Mouse (Mus musculus) small intestine, adult 2 months (tissue): ENCODE results near the gene Fsip1. TPM values are rescaled to one million over a fixed set of nuclear protein-coding genes. Genes with fewer than 3 reads are reported as not detected.

ENCODE experiments used
- H3K27ac ChIP-seq: fragments of 200-500 bp; 2 replicates; pipeline ENCODE4 v1.5.1; 2012; ENCODE audit warnings: low read depth, low read length, control low read depth, inconsistent platforms; ENCODE audit not compliant: insufficient read depth
- H3K27me3 ChIP-seq: fragments of 200-500 bp; 2 replicates; pipeline ENCODE4 v1.6.1; 2012; ENCODE audit warnings: mild to moderate bottlenecking, moderate library complexity, low read length, inconsistent platforms; ENCODE audit not compliant: control insufficient read depth, insufficient read depth
- H3K36me3 ChIP-seq: fragments of 200-500 bp; 2 replicates; pipeline ENCODE4 v1.6.1; 2012; ENCODE audit warnings: mild to moderate bottlenecking, low read length, control low read depth, inconsistent platforms; ENCODE audit not compliant: control insufficient read depth, insufficient read depth
- H3K4me1 ChIP-seq: fragments of 200-500 bp; 2 replicates; pipeline ENCODE4 v1.6.1; 2012; ENCODE audit warnings: low read length, inconsistent platforms, mixed read lengths; ENCODE audit not compliant: control insufficient read depth, insufficient read depth, insufficient read length
- H3K4me3 ChIP-seq: fragments of 200-500 bp; 2 replicates; pipeline ENCODE4 v1.5.1; 2012; ENCODE audit warnings: low read depth, mild to moderate bottlenecking, control low read depth, inconsistent platforms, low read length, moderate library complexity
- CTCF ChIP-seq: fragments of 200-500 bp; IDR thresholded peaks from 2 replicates; pipeline ENCODE4 v1.5.1; 2012; ENCODE audit warnings: low read depth, mild to moderate bottlenecking, control low read depth, inconsistent platforms, low read length, moderate library complexity, mixed read lengths; ENCODE audit not compliant: insufficient replicate concordance, insufficient read length; ENCODE audit errors: extremely low read depth
- POLR2A ChIP-seq: fragments of 200-500 bp; IDR thresholded peaks from 2 replicates; pipeline ENCODE4 v1.6.1; 2012; ENCODE audit warnings: low read depth, mild to moderate bottlenecking, control low read depth, inconsistent platforms, low read length, moderate library complexity
- WGBS: fragments of 180-500 bp; shearing (Covaris S2); methylation state at CpG from one replicate; pipeline ENCODE4 v1.1.7; 2018; 5-methylcytosine and 5-hydroxymethylcytosine counted together
- polyA plus RNA-seq: library from polyadenylated mRNA; depleted of rRNA; stranded (reverse); fragments of >200 nt; gene quantifications from 2 replicates; pipeline ENCODE4 v1.2.3, GENCODE M21; 2012

The Fsip1 gene
- polyA plus RNA-seq, 1 experiment = 0.05 TPM

DNA sequence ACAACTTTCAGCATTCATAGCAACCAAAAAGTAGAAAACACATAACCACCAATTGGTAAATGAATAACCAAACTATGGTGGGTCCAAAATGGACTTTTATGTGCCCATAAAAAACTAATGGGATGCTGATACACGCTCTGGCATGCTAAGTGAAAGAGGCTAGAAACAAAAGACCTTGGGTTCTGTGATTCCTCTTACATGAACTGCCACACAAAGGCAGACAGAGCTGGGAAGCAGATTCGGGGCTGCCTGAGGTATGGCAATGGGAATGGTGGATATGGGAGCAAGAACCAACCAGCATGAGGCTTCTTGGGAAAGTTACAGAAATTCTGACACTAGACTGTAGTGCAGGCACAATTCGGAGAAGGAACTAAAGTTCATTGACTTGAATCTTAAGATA lies 25.7 kb upstream of the Fsip1 start:
- Histone ChIP-seq H3K36me3 (no peaks in the 10 kb centered on the region), H3K4me1 (no peaks in the 10 kb centered on the region), H3K27ac (no peak overlapping the region), H3K4me3 (no peak overlapping the region), H3K27me3 (no peaks in the 10 kb centered on the region)
- TF ChIP-seq CTCF (no peak), POLR2A (no peak)
- WGBS = 58% methylated on average over 3 of the region's 3 CpGs

DNA sequence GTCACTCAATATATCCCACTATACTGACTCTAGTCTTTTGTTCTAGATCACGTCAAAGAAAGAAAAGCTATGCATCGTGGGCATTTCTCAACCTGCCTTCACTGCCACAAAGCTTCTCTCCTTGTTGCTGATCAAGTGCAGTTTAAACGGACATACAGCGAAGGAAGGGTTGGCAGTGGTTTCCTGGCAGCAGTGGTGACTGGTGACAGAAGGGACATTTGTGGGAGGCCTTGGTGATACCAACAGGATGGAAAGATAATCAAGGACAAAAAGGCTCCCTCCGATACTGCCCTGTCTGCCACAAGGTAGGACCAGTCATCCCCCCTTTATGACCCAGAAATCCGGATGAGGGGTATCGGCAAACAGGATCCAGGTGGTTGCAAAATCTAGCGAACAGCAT lies 21.5 kb upstream of the Fsip1 start:
- no peak overlapping the region for H3K27ac ChIP-seq
- H3K36me3 ChIP-seq = no peaks in the 10 kb centered on the region
- TF ChIP-seq CTCF = no peak
- no peak for TF ChIP-seq POLR2A
- WGBS = 87% methylated on average over 8 of the region's 8 CpGs
- H3K27me3 ChIP-seq = no peaks in the 10 kb centered on the region
- no peaks in the 10 kb centered on the region for H3K4me1 ChIP-seq
- no peak overlapping the region for H3K4me3 ChIP-seq

DNA sequence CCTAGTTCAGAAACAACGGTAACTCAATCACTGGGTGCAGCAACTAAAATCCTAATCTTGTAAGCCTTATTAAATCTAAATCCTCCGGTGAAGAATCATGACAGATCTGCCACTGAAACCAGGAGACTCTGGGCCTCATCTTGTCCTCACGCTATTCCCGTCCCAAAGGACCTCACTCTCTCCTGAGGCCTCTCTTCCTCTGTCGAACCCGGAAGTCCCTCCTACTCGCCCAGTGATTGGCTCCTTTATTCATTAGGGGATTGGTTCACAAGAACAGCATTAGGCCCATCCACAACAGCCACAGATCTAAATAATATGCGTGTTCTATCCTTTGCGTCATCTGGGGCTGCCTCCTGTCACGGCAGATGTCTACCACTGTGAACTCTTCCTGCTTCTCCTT lies 14.8 kb upstream of the Fsip1 start:
- 89% methylated on average over 10 of the region's 10 CpGs for WGBS
- Histone ChIP-seq H3K4me1 (no peaks in the 10 kb centered on the region), H3K27ac (no peak overlapping the region), H3K27me3 (no peaks in the 10 kb centered on the region), H3K4me3 (no peak overlapping the region), H3K36me3 (no peaks in the 10 kb centered on the region)
- TF ChIP-seq POLR2A (no peak), CTCF (no peak)

DNA sequence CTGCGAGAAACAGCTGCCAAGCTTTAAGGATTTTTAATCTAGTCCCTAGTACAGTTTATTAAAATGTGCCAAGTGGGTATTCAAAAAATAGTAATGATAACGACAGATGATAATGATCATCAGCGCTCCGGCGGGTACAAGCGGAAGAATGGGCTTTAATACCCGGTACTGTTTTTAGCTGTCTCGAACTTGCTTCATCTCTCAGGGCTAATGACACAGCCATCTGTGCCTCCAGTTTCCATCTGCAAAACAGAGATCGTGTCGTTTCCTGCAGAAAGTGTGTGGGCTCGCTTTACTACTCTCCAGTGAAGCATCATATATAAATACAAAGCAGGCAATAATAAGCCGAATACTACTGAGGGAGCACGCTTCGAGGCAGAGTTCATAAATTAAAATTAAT lies 13.4 kb upstream of the Fsip1 start:
- no peaks in the 10 kb centered on the region for H3K4me1 ChIP-seq
- 85% methylated on average over 14 of the region's 14 CpGs for WGBS
- TF ChIP-seq POLR2A (no peak), CTCF (no peak)
- H3K27ac ChIP-seq = no peak overlapping the region
- no peaks in the 10 kb centered on the region for H3K27me3 ChIP-seq
- H3K36me3 ChIP-seq = no peaks in the 10 kb centered on the region
- H3K4me3 ChIP-seq = no peak overlapping the region

DNA sequence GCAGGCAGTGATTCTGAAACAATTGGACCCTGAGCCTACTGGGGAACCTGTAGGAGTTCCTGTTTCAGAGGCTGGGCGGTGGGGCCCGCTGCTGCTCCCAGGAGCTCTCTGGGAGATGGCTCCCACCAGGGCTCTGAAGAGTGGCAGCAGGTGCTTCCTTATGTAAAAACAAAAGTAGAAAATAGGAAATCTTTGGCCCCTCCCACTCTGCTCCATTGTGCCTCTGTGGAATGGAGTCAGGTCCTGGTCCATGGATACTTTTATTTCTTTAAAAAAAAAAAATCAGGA lies 7.1 kb upstream of the Fsip1 start:
- Histone ChIP-seq H3K4me3 (no peak overlapping the region), H3K4me1 (no peaks in the 10 kb centered on the region), H3K27ac (no peak overlapping the region), H3K27me3 (no peaks in the 10 kb centered on the region), H3K36me3 (no peaks in the 10 kb centered on the region)
- TF ChIP-seq CTCF (no peak), POLR2A (no peak)
- 25% methylated on average over 2 of the region's 2 CpGs for WGBS

DNA sequence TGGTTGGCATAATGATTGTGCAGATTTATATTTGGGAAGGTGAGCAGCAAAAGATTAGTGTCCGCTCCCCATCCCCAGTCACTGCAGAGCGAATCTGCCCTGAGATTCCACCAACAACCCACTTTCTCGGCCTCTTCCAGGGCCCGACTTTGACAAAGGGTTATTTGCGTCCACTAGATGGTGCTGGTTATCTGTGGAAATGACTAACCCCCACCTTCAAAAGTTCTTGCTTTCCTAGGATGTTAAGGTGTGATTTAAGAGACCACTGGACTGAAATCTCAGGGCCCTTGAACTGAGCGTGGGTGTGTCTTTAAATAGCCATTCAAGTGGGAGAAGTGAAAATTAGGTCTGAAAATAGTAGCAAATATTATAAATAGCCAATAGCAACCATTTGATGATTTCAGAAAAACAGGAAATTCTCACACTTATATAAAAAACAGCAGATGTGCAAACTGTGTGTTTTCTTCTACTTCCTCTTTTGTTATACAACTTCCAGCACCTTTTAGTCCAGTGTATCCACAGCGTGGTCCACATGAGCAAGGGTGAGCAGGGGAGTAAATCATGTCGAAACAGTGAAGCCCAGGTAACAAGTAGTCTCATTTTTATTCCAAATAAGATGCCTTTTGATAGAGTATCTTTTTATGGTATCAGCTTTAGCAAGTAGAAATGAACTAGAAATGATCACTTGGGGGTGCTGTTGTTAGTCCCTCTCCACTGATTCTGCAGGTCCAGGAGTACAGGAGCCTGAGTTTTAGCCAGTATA lies 6.6 kb upstream of the Fsip1 start:
- TF ChIP-seq POLR2A (no peak), CTCF (peak; percentile 38; the same call in 1 of the 2 replicates)
- no peaks in the 10 kb centered on the region for H3K27me3 ChIP-seq
- 15% methylated on average over 8 of the region's 8 CpGs for WGBS
- H3K4me1 ChIP-seq = no peaks in the 10 kb centered on the region
- no peaks in the 10 kb centered on the region for H3K36me3 ChIP-seq
- H3K27ac ChIP-seq = no peak overlapping the region
- H3K4me3 ChIP-seq = no peak overlapping the region

DNA sequence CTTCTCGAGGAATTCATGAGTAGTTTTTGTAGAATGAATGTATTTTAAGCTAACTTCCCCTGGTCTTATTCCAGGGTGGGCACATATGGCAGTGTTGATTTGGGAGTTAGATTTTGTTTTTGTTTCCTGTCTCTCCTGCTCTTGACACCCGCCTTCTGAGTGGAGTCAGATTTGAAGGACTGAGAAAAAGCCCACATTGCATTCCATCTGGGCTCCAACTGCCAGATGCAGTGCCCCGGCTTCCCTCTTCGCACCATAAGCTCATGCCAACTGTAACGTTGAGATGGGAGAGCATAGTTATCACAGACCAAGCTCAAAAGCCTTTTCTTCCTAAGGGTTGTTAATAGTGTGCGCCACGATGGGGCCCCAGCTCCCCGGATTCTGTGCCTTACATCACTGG lies 5.9 kb upstream of the Fsip1 start:
- 50% methylated on average over 8 of the region's 8 CpGs for WGBS
- H3K27me3 ChIP-seq = no peaks in the 10 kb centered on the region

DNA sequence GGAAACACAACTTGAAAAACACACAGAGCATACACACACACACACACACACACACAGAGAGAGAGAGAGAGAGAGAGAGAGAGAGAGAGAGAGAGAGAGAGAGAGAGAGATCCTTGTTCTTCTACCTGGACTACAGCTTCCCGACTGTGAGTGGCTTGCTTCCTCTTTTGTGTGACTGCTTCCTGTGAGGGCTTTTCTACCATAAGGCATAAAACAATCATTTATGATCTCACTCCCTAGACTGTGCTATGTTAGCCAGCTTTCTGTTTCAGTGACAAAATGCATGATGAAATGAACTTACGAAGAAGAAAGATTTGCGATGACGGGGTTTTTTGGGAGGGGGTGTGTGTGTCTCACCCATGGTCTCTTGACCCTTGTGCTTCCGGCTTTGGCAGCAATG lies 3.0 kb upstream of the Fsip1 start:
- Histone ChIP-seq H3K36me3 (no peaks in the 10 kb centered on the region), H3K4me3 (no peak overlapping the region), H3K27ac (no peak overlapping the region), H3K27me3 (no peaks in the 10 kb centered on the region), H3K4me1 (0 out of 2 replicates have a peak, but pooled peaks cover 2% of the 10 kb centered on the region)
- 73% methylated on average over 5 of the region's 5 CpGs for WGBS
- TF ChIP-seq POLR2A = no peak
- TF ChIP-seq CTCF = no peak

More for the DNA sequence above, 5.9 kb upstream of the Fsip1 start:
- Histone ChIP-seq H3K27ac (no peak overlapping the region), H3K4me1 (no peaks in the 10 kb centered on the region), H3K36me3 (no peaks in the 10 kb centered on the region), H3K4me3 (no peak overlapping the region)
- no peak for TF ChIP-seq CTCF
- no peak for TF ChIP-seq POLR2A
